Mouse (Mus musculus) granulocyte monocyte progenitor cell, adult 5-6 weeks (primary cell): ENCODE measurements around the gene Zp3. TPM values are rescaled to one million over a fixed set of nuclear protein-coding genes. Genes with fewer than 3 reads are reported as not detected.

ENCODE experiments used
- total RNA-seq, 2 experiments: library from RNA; stranded (forward) in 1 of 2; stranded (reverse) in 1 of 2; fragments of 200-712, 200-1000 nt in 1 of 2; fragments of >200 nt in 1 of 2; fragmentation: Nextera tagmentation in 1 of 2; gene quantifications; 2 replicates each; pipeline ENCODE4 v1.2.3; 2014 to 2017

Gene Zp3
- total RNA-seq, 2 experiments from 2014 or later: not detected

Other genes starting within 250 kb of the Zp3 start
- 19.1 and 22.9 TPM in 2 replicates for gene Tmem120a, start 235.7 kb upstream of the Zp3 start, total RNA-seq (2014; fragmentation: Nextera tagmentation)
- gene Tmem120a, start 235.7 kb upstream of the Zp3 start, total RNA-seq (2017): 17.6 and 26.4 TPM in 2 replicates
- gene Styxl1, start 201.7 kb upstream of the Zp3 start, total RNA-seq (2014; fragmentation: Nextera tagmentation): not detected in 2 replicates
- gene Styxl1, start 201.7 kb upstream of the Zp3 start, total RNA-seq (2017): 2.1 TPM in 1 of 2 replicates, not detected in the other
- gene Mdh2, start 201.6 kb upstream of the Zp3 start, total RNA-seq (2014; fragmentation: Nextera tagmentation): 299 and 328 TPM in 2 replicates
- gene Mdh2, start 201.6 kb upstream of the Zp3 start, total RNA-seq (2017): 154 and 224 TPM in 2 replicates
- not detected in 2 replicates for gene Srrm3, start 173.2 kb upstream of the Zp3 start, total RNA-seq (2014; fragmentation: Nextera tagmentation)
- not detected in 2 replicates for gene Srrm3, start 173.2 kb upstream of the Zp3 start, total RNA-seq (2017)
- not detected in 2 replicates for gene Hspb1, start 92.2 kb upstream of the Zp3 start, total RNA-seq (2014; fragmentation: Nextera tagmentation)
- gene Hspb1, start 92.2 kb upstream of the Zp3 start, total RNA-seq (2017): not detected in 2 replicates
- gene Ywhag, start 45.5 kb upstream of the Zp3 start, total RNA-seq (2014; fragmentation: Nextera tagmentation): 97.2 and 120 TPM in 2 replicates
- gene Ywhag, start 45.5 kb upstream of the Zp3 start, total RNA-seq (2017): 92.2 and 107 TPM in 2 replicates
- gene Ssc4d, start 5.6 kb upstream of the Zp3 start, total RNA-seq (2014; fragmentation: Nextera tagmentation): 1.8 and 5.0 TPM in 2 replicates
- 0.90 TPM in 1 of 2 replicates, not detected in the other for gene Ssc4d, start 5.6 kb upstream of the Zp3 start, total RNA-seq (2017)
- gene Dtx2, start 14.7 kb downstream of the Zp3 start, total RNA-seq (2014; fragmentation: Nextera tagmentation): 17.1 and 20.2 TPM in 2 replicates
- gene Dtx2, start 14.7 kb downstream of the Zp3 start, total RNA-seq (2017): 6.4 and 8.1 TPM in 2 replicates
- not detected in 2 replicates for gene Upk3b, start 58.4 kb downstream of the Zp3 start, total RNA-seq (2014; fragmentation: Nextera tagmentation)
- 0.04 TPM in 1 of 2 replicates, not detected in the other for gene Upk3b, start 58.4 kb downstream of the Zp3 start, total RNA-seq (2017)
- 5.6 TPM in 1 of 2 replicates, not detected in the other for gene Upk3bl, start 74.4 kb downstream of the Zp3 start, total RNA-seq (2014; fragmentation: Nextera tagmentation)
- 1.7 TPM in 1 of 2 replicates, not detected in the other for gene Upk3bl, start 74.4 kb downstream of the Zp3 start, total RNA-seq (2017)
- gene Rasa4, start 103.8 kb downstream of the Zp3 start, total RNA-seq (2014; fragmentation: Nextera tagmentation): 43.2 and 82.3 TPM in 2 replicates
- gene Rasa4, start 103.8 kb downstream of the Zp3 start, total RNA-seq (2017): 24.8 and 25.0 TPM in 2 replicates
- 156 and 159 TPM in 2 replicates for gene Polr2j, start 136.5 kb downstream of the Zp3 start, total RNA-seq (2014; fragmentation: Nextera tagmentation)
- gene Polr2j, start 136.5 kb downstream of the Zp3 start, total RNA-seq (2017): 125 and 128 TPM in 2 replicates
- gene Lrwd1, start 156.0 kb downstream of the Zp3 start, total RNA-seq (2014; fragmentation: Nextera tagmentation): 31.5 and 33.0 TPM in 2 replicates
- 46.3 and 70.4 TPM in 2 replicates for gene Lrwd1, start 156.0 kb downstream of the Zp3 start, total RNA-seq (2017)
- gene Alkbh4, start 156.0 kb downstream of the Zp3 start, total RNA-seq (2014; fragmentation: Nextera tagmentation): 13.7 and 18.2 TPM in 2 replicates
- gene Alkbh4, start 156.0 kb downstream of the Zp3 start, total RNA-seq (2017): 5.3 and 11.9 TPM in 2 replicates
- gene Orai2, start 190.6 kb downstream of the Zp3 start, total RNA-seq (2014; fragmentation: Nextera tagmentation): 24.7 and 38.2 TPM in 2 replicates
- 26.6 and 29.0 TPM in 2 replicates for gene Orai2, start 190.6 kb downstream of the Zp3 start, total RNA-seq (2017)
- gene Prkrip1, start 218.9 kb downstream of the Zp3 start, total RNA-seq (2014; fragmentation: Nextera tagmentation): 32.2 and 42.1 TPM in 2 replicates
- 45.2 and 89.4 TPM in 2 replicates for gene Prkrip1, start 218.9 kb downstream of the Zp3 start, total RNA-seq (2017)